Mouse (Mus musculus) cerebellum, adult 2 months (tissue): ENCODE data around the gene Anp32b.

ENCODE experiments used
- CTCF ChIP-seq: fragments of 200-500 bp; IDR thresholded peaks from 2 replicates; pipeline ENCODE4 v1.5.1; 2011; ENCODE audit warnings: low read depth, mild to moderate bottlenecking, control low read depth, low read length, moderate library complexity, borderline replicate concordance; ENCODE audit not compliant: insufficient read depth
- POLR2A ChIP-seq: fragments of 200-500 bp; IDR thresholded peaks from 2 replicates; pipeline ENCODE4 v1.6.1; 2011; ENCODE audit warnings: low read length, control low read depth, borderline replicate concordance; ENCODE audit not compliant: insufficient read depth

DNA sequence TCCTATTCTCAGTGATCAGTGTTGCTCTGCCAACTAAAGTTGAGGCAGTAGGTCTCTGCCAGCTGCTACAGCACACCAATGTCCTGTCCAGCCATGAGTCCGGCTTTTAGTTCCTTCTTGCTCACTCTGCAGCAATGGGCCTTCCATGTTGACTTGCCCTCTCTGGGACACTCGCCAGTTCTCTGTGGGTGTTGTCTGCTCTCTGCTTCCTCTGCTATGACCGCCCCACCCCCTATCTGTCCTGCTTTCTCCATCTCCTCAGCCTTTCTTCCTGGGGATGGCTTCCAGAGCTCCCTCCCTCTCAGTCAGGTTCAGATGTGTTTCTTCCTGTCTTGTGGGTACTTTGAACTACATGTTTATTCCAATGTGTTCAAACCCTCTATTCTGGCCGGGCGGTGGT is 36.6 kb downstream of the Anp32b start:
- TF ChIP-seq CTCF (no peak), POLR2A (no peak)
